23 mouse cellular contexts compared by ENCODE assay signal in the genomic region with DNA sequence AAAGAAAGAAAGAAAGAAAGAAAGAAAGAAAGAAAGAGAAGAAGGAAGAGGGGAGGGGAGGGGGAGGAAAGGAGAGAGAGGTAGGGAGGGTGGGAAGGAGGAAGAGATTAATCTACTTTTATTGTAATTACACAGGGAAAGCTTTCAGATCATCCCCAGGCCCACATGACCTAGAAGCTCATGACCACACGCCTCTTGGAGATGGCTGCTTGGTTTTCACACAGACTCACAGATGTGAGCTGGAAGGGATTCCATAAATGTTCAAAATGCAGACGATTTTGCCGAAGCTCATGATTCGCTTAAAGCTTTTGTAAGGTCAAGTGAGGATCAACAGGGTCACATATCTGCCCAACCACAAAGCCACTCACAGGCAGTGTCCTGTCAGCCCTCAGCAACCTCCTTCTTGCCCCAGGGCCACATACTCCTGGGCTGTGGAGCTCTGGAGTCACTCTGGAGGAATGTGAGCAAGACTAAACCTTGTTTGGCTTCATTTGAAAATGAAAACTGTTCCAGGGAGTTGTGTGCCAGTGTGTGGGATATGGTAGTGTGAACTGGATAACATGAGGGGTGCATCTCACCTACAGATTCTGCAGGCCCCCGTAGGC. TPM values are rescaled to one million over a fixed set of nuclear protein-coding genes. Genes with fewer than 3 reads are reported as not detected.
"Had no signal": no experiment of that assay in that cellular context is flagged by ENCODE, and none has a peak within 500 bp of the region (broad histone marks: within the 10 kb centered on the region; RNA-seq: fewer than 3 reads in every experiment).

No protein-coding gene starts in this region.

RNA-seq across cellular contexts. Expression of gene Tcp10c, which starts 49.3 kb away (rescaled TPM):
- polyA plus RNA-seq: heart, embryonic 12.5 days; heart, embryonic 13.5 days; heart, embryonic 14.5 days; heart, embryonic 15.5 days; heart, embryonic 16.5 days; heart, postnatal 0 days; hindbrain, embryonic 10.5 days; hindbrain, embryonic 11.5 days; hindbrain, embryonic 12.5 days; hindbrain, embryonic 13.5 days; hindbrain, embryonic 14.5 days; hindbrain, embryonic 16.5 days; hindbrain, postnatal 0 days; inflammation-experienced regulatory T-cells, adult 6 months; intestine, embryonic 14.5 days; intestine, embryonic 15.5 days; intestine, embryonic 16.5 days; intestine, postnatal 0 days; kidney, embryonic 14.5 days; kidney, embryonic 15.5 days; kidney, embryonic 16.5 days; kidney, postnatal 0 days; large intestine, adult 2 months had no signal
